Comparison of ENCODE assay signal across 7 mouse cellular contexts in the genomic region with DNA sequence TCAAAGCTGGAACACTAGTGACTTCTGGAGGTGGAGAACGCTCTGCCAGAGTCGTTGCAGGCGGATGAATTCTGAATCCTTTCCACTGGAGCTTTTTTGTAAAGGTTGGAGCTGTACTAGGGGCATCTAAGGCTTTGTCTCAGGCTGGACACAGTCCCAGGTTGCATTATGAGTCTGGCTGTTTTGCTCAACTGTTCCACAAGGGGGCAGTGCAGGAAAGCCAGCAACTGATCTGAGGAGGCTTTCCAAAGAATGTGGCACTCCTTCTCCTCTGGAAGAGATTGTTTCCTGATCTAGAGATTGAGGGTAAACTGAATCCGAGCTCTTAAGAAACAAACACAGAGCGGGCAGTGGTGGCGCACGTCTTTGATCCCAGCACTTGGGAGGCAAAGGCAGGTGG.
DNase-seq lines count a peak whose midpoint lies in the region; ATAC-seq lines count a peak whose summit lies in the region.

No protein-coding gene starts in this region.

- no peaks in the 10 kb centered on the region for H3K4me1 ChIP-seq in intestine, embryonic 15.5 days (replicated peaks)
- H3K4me1 ChIP-seq in midbrain, embryonic 11.5 days (ENCODE audit: control insufficient read depth, insufficient read depth, low read length), result no peaks in the 10 kb centered on the region

- no peaks in the 10 kb centered on the region for H3K27me3 ChIP-seq in intestine, embryonic 15.5 days (replicated peaks)
- H3K27me3 ChIP-seq in midbrain, embryonic 11.5 days (ENCODE audit: control insufficient read depth, insufficient read depth, low read length), result no peaks in the 10 kb centered on the region

- H3K9me3 ChIP-seq in intestine, embryonic 15.5 days, result no peaks in the 10 kb centered on the region
- no peaks in the 10 kb centered on the region for H3K9me3 ChIP-seq in midbrain, embryonic 11.5 days (ENCODE audit: control insufficient read depth, low read length)

- intact Hi-C loops in left cerebral cortex, postnatal 10 days (cut with DNase I), result loop anchor here (2.0 kb wide), 1 partner anchor 182 kb away; no protein-coding TSS in a partner anchor

- peak; percentile 46 for DNase-seq in adrenal gland, adult 8-10 months
- DNase-seq in cerebellum, postnatal 25 days, result peak; percentile 91 to 92
- peak; percentile 79 for DNase-seq in gastrocnemius, adult 18-20 months (ENCODE audit: low spot score)
- DNase-seq in left cerebral cortex, postnatal 10 days (ENCODE audit: extremely low spot score in 1 of 2, low spot score in 2 of 2), result peak; percentile 74 to 75
- DNase-seq in midbrain, embryonic 11.5 days (ENCODE audit: low spot score, missing footprints), result peak; percentile 95
- peak; percentile 75 for DNase-seq in skeletal muscle tissue, adult 2 months (ENCODE audit: low read depth, low spot score)

- peak; percentile 85 for ATAC-seq in intestine, embryonic 15.5 days
- ATAC-seq in midbrain, embryonic 11.5 days (ENCODE audit: low FRiP score), result peak; percentile 42

- H3K36me3 ChIP-seq in intestine, embryonic 15.5 days, result no peaks in the 10 kb centered on the region
- H3K36me3 ChIP-seq in midbrain, embryonic 11.5 days (ENCODE audit: control insufficient read depth, insufficient read depth, low read length), result no peaks in the 10 kb centered on the region

- no peak overlapping the region for H3K27ac ChIP-seq in intestine, embryonic 15.5 days
- no peak overlapping the region for H3K27ac ChIP-seq in midbrain, embryonic 11.5 days (ENCODE audit: low read depth, low read length)

- 7% methylated on average over 7 of the region's 7 CpGs for WGBS in intestine, embryonic 15.5 days
- WGBS in midbrain, embryonic 11.5 days, result 10% methylated on average over 7 of the region's 7 CpGs

- H3K4me2 ChIP-seq in intestine, embryonic 15.5 days (replicated peaks), result no peak overlapping the region
- no peak overlapping the region for H3K4me2 ChIP-seq in midbrain, embryonic 11.5 days

- no peak overlapping the region for H3K4me3 ChIP-seq in intestine, embryonic 15.5 days (replicated peaks)
- H3K4me3 ChIP-seq in midbrain, embryonic 11.5 days (ENCODE audit: low read depth, low read length), result no peak overlapping the region

- no peak overlapping the region for H3K9ac ChIP-seq in intestine, embryonic 15.5 days
- no peak overlapping the region for H3K9ac ChIP-seq in midbrain, embryonic 11.5 days (ENCODE audit: low read length)
